Mouse (Mus musculus) MEL (cell line): Measurements from ENCODE around the gene Bmpr1a.

ENCODE experiments used
- CHD2 ChIP-seq: IDR thresholded peaks from 2 replicates; pipeline ENCODE4 v1.6.1; 2011; ENCODE audit warnings: low read length, improper control_type of control experiment
- CTCF ChIP-seq, 3 experiments: IDR thresholded peaks in 2 of 3; conservative IDR thresholded peaks in 1 of 3; 2 replicates each; pipeline ENCODE4 v1.5.1; 2011 to 2012; ENCODE audit warnings: low read length in 3 of 3, low read depth in 2 of 3, mild to moderate bottlenecking in 2 of 3, improper control_type of control experiment in 1 of 3, inconsistent platforms in 1 of 3, mixed read lengths in 1 of 3, moderate library complexity in 1 of 3; ENCODE audit not compliant: control insufficient read depth in 1 of 3, insufficient read depth in 1 of 3, poor library complexity in 1 of 3, severe bottlenecking in 1 of 3
- JUND ChIP-seq: IDR thresholded peaks from 2 replicates; pipeline ENCODE4 v1.6.1; 2011; ENCODE audit warnings: low read depth, mild to moderate bottlenecking, improper control_type of control experiment, low read length
- POLR2A ChIP-seq, 2 experiments: IDR thresholded peaks; 2 replicates each; pipeline ENCODE4 v1.6.1; 2011 to 2012; ENCODE audit warnings: low read length in 2 of 2, mild to moderate bottlenecking in 2 of 2, control low read depth in 1 of 2, improper control_type of control experiment in 1 of 2, low read depth in 1 of 2, moderate library complexity in 1 of 2; ENCODE audit not compliant: control insufficient read depth in 1 of 2, insufficient read depth in 1 of 2, poor library complexity in 1 of 2
- RAD21 ChIP-seq: IDR thresholded peaks from 2 replicates; pipeline ENCODE4 v1.6.1; 2011; ENCODE audit warnings: mild to moderate bottlenecking, low read depth, low read length, improper control_type of control experiment
- TCF12 ChIP-seq: IDR thresholded peaks from 2 replicates; pipeline ENCODE4 v1.6.1; 2014; ENCODE audit warnings: low read depth, mild to moderate bottlenecking, inconsistent platforms, low read length, improper control_type of control experiment, moderate library complexity
- USF2 ChIP-seq, 2 experiments: IDR thresholded peaks; 2 replicates each; pipeline ENCODE4 v1.6.1; 2011 to 2012; ENCODE audit warnings: improper control_type of control experiment in 2 of 2, low read length in 2 of 2, borderline replicate concordance in 1 of 2, inconsistent platforms in 1 of 2, low read depth in 1 of 2, mild to moderate bottlenecking in 1 of 2; ENCODE audit not compliant: insufficient read depth in 1 of 2

DNA sequence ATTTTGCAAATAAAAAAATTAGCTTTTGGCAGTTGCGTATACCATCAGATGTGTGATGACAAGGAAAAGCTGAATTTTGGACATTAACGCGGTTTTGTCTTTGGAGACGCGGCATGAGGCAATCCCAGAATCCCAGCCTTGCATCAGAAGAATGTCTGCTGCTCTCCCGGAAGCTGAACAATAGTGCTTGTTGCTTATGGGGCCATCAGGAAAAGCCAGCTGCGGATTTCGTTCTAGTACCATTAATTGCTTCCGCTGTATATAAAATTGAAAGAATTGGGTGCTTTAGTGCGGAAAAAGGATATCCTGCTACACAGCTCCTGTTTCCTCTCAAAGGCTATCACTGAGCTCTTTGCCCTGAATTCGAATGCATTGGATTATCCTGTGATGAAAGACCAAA lies 8.8 kb upstream of the Bmpr1a start:
- TF ChIP-seq JUND (no peak), CTCF (IDR thresholded peaks at IDR 0.05 in 2 of 3, conservative IDR thresholded peaks at IDR 0.05 in 1 of 3; ENCODE audit: control insufficient read depth in 1 of 3, insufficient read depth in 1 of 3, low read depth in 2 of 3, low read length in 3 of 3, poor library complexity in 1 of 3, severe bottlenecking in 1 of 3) (no peak), POLR2A (IDR thresholded peaks at IDR 0.05; ENCODE audit: control insufficient read depth in 1 of 2, insufficient read depth in 1 of 2, low read depth in 1 of 2, low read length in 2 of 2, poor library complexity in 1 of 2) (no peak), TCF12 (no peak), RAD21 (no peak), USF2 (IDR thresholded peaks at IDR 0.05; ENCODE audit: borderline replicate concordance in 1 of 2, insufficient read depth in 1 of 2, low read depth in 1 of 2, low read length in 2 of 2) (no peak), CHD2 (no peak)
